Mouse (Mus musculus) olfactory bulb, adult 2 months (tissue): ENCODE measurements around the gene L3hypdh.

Experiments used
- CTCF ChIP-seq: fragments of 200-500 bp; IDR thresholded peaks from 2 replicates; pipeline ENCODE4 v1.5.1; 2012; ENCODE audit warnings: low read depth, mild to moderate bottlenecking, low read length, moderate library complexity; ENCODE audit not compliant: insufficient read depth
- POLR2A ChIP-seq: fragments of 200-500 bp; IDR thresholded peaks from 2 replicates; pipeline ENCODE4 v1.6.1; 2012; ENCODE audit warnings: mild to moderate bottlenecking, low read depth, low read length, moderate library complexity; ENCODE audit not compliant: insufficient read depth

GRCm38 (mm10) chr12:72096966-72097365, 11.7 kb upstream of the L3hypdh start:
- TF ChIP-seq CTCF = no peak
- TF ChIP-seq POLR2A = no peak
